Mouse (Mus musculus): ENCODE measurements around the gene Map3k4. TPM values are rescaled to one million over a fixed set of nuclear protein-coding genes. Genes with fewer than 3 reads are reported as not detected.

Gene Map3k4
- polyA plus RNA-seq, 1 experiment: 19.6 TPM

GRCm38 (mm10) chr17:12337156-12337555, 18.6 kb upstream of the Map3k4 start:
- H3ac ChIP-seq (ENCODE audit: control insufficient read depth, insufficient read length): no peak overlapping the region
- no peaks in the 10 kb centered on the region for H3K27me3 ChIP-seq (ENCODE audit: control insufficient read depth, insufficient read depth, insufficient read length)
- H3K4me2 ChIP-seq (ENCODE audit: low read depth): no peak overlapping the region
- H3K4me3 ChIP-seq: no peak overlapping the region
- H3K36me3 ChIP-seq (ENCODE audit: control insufficient read depth, insufficient read depth): no peaks in the 10 kb centered on the region
- TF ChIP-seq SRF (IDR thresholded peaks at IDR 0.05; ENCODE audit: control insufficient read depth, insufficient read length, low read depth) (no peak), POLR2AphosphoS2 (IDR thresholded peaks at IDR 0.05; ENCODE audit: insufficient read length, low read depth) (no peak), TCF12 (IDR thresholded peaks at IDR 0.05; ENCODE audit: insufficient read depth, poor library complexity, severe bottlenecking) (no peak), E2F4 (IDR thresholded peaks at IDR 0.05; ENCODE audit: insufficient read depth) (no peak)
- no peaks in the 10 kb centered on the region for H3K79me2 ChIP-seq (ENCODE audit: control insufficient read depth, insufficient read depth)

GRCm38 (mm10) chr17:12336073-12336868, 17.7 kb upstream of the Map3k4 start:
- Histone ChIP-seq H3K27me3 (ENCODE audit: control insufficient read depth, insufficient read depth, insufficient read length) (no peaks in the 10 kb centered on the region), H3ac (ENCODE audit: control insufficient read depth, insufficient read length) (no peak overlapping the region), H3K4me2 (ENCODE audit: low read depth) (no peak overlapping the region), H3K79me2 (ENCODE audit: control insufficient read depth, insufficient read depth) (no peaks in the 10 kb centered on the region), H3K36me3 (ENCODE audit: control insufficient read depth, insufficient read depth) (no peaks in the 10 kb centered on the region), H3K4me3 (no peak overlapping the region)
- TF ChIP-seq REST (IDR thresholded peaks at IDR 0.05; ENCODE audit: insufficient read depth, insufficient read length) (no peak), MYOD1 (IDR thresholded peaks at IDR 0.05; ENCODE audit: control insufficient read depth in 1 of 3, insufficient read length in 2 of 3, low read depth in 2 of 3) (no peak), SRF (IDR thresholded peaks at IDR 0.05; ENCODE audit: control insufficient read depth, insufficient read length, low read depth) (no peak), POLR2AphosphoS2 (IDR thresholded peaks at IDR 0.05; ENCODE audit: insufficient read length, low read depth) (no peak), MAX (IDR thresholded peaks at IDR 0.05; ENCODE audit: low read depth) (no peak), TCF3 (IDR thresholded peaks at IDR 0.05; ENCODE audit: insufficient read length, low read depth) (no peak), POLR2A (IDR thresholded peaks at IDR 0.05; ENCODE audit: insufficient read length, low read depth) (no peak)

GRCm38 (mm10) chr17:12335115-12335514, 16.5 kb upstream of the Map3k4 start:
- TF ChIP-seq TCF12 (IDR thresholded peaks at IDR 0.05; ENCODE audit: insufficient read depth, poor library complexity, severe bottlenecking): no peak
- no peak for TF ChIP-seq POLR2AphosphoS2 (IDR thresholded peaks at IDR 0.05; ENCODE audit: insufficient read length, low read depth)
- TF ChIP-seq CEBPB (IDR thresholded peaks at IDR 0.05; ENCODE audit: insufficient read depth, poor library complexity, severe bottlenecking): no peak
- TF ChIP-seq E2F4 (IDR thresholded peaks at IDR 0.05; ENCODE audit: insufficient read depth): no peak
- no peak for TF ChIP-seq USF1 (IDR thresholded peaks at IDR 0.05; ENCODE audit: low read depth)
- no peak for TF ChIP-seq MYOG (IDR thresholded peaks at IDR 0.05; ENCODE audit: control insufficient read depth in 1 of 3, insufficient read depth in 1 of 3, insufficient read length in 2 of 3, low read depth in 2 of 3)
- no peak for TF ChIP-seq POLR2A (IDR thresholded peaks at IDR 0.05; ENCODE audit: insufficient read length, low read depth)
- no peak for TF ChIP-seq MYOD1 (IDR thresholded peaks at IDR 0.05; ENCODE audit: control insufficient read depth in 1 of 3, insufficient read length in 2 of 3, low read depth in 2 of 3)
- TF ChIP-seq SRF (IDR thresholded peaks at IDR 0.05; ENCODE audit: control insufficient read depth, insufficient read length, low read depth): no peak
- TF ChIP-seq REST (IDR thresholded peaks at IDR 0.05; ENCODE audit: insufficient read depth, insufficient read length): no peak
- TF ChIP-seq MAX (IDR thresholded peaks at IDR 0.05; ENCODE audit: low read depth): no peak
- no peak for TF ChIP-seq TCF3 (IDR thresholded peaks at IDR 0.05; ENCODE audit: insufficient read length, low read depth)
- no peaks in the 10 kb centered on the region for H3K36me3 ChIP-seq (ENCODE audit: control insufficient read depth, insufficient read depth)

GRCm38 (mm10) chr17:12327847-12328518, 9.4 kb upstream of the Map3k4 start:
- Histone ChIP-seq H3K36me3 (ENCODE audit: control insufficient read depth, insufficient read depth) (no peaks in the 10 kb centered on the region), H3K27me3 (ENCODE audit: control insufficient read depth, insufficient read depth, insufficient read length) (no peaks in the 10 kb centered on the region), H3ac (ENCODE audit: control insufficient read depth, insufficient read length) (no peak overlapping the region), H3K4me2 (ENCODE audit: low read depth) (peak overlapping the region; percentile 61), H3K79me2 (ENCODE audit: control insufficient read depth, insufficient read depth) (no peaks in the 10 kb centered on the region), H3K4me3 (no peak overlapping the region)
- TF ChIP-seq MYOD1 (IDR thresholded peaks at IDR 0.05; ENCODE audit: control insufficient read depth in 1 of 3, insufficient read length in 2 of 3, low read depth in 2 of 3) (peak in 2 of 3 experiments; percentile 58 to 65), MYOG (IDR thresholded peaks at IDR 0.05; ENCODE audit: control insufficient read depth in 1 of 3, insufficient read depth in 1 of 3, insufficient read length in 2 of 3, low read depth in 2 of 3) (peak; percentile 12 to 73 (median 19)), USF1 (IDR thresholded peaks at IDR 0.05; ENCODE audit: low read depth) (peak; percentile 78), SRF (IDR thresholded peaks at IDR 0.05; ENCODE audit: control insufficient read depth, insufficient read length, low read depth) (no peak), MAX (IDR thresholded peaks at IDR 0.05; ENCODE audit: low read depth) (peak; percentile 66)

More at GRCm38 (mm10) chr17:12335115-12335514, 16.5 kb upstream of the Map3k4 start:
- H3K79me2 ChIP-seq (ENCODE audit: control insufficient read depth, insufficient read depth): no peaks in the 10 kb centered on the region
- H3K4me3 ChIP-seq: no peak overlapping the region
- H3K4me2 ChIP-seq (ENCODE audit: low read depth): no peak overlapping the region
- H3ac ChIP-seq (ENCODE audit: control insufficient read depth, insufficient read length): no peak overlapping the region
- no peaks in the 10 kb centered on the region for H3K27me3 ChIP-seq (ENCODE audit: control insufficient read depth, insufficient read depth, insufficient read length)

- H3K79me2 ChIP-seq (ENCODE audit: control insufficient read depth, insufficient read depth): peaks cover 43% of the 10 kb centered on the region
- no peaks in the 10 kb centered on the region for H3K27me3 ChIP-seq (ENCODE audit: control insufficient read depth, insufficient read depth, insufficient read length)
- H3ac ChIP-seq (ENCODE audit: control insufficient read depth, insufficient read length): no peak overlapping the region
- H3K4me3 ChIP-seq: peak overlapping the region; percentile 58
- TF ChIP-seq USF1 (IDR thresholded peaks at IDR 0.05; ENCODE audit: low read depth): no peak
- no peak for TF ChIP-seq E2F4 (IDR thresholded peaks at IDR 0.05; ENCODE audit: insufficient read depth)
- TF ChIP-seq TCF3 (IDR thresholded peaks at IDR 0.05; ENCODE audit: insufficient read length, low read depth): no peak
- no peak for TF ChIP-seq SRF (IDR thresholded peaks at IDR 0.05; ENCODE audit: control insufficient read depth, insufficient read length, low read depth)
- no peak for TF ChIP-seq MYOG (IDR thresholded peaks at IDR 0.05; ENCODE audit: control insufficient read depth in 1 of 3, insufficient read depth in 1 of 3, insufficient read length in 2 of 3, low read depth in 2 of 3)
- TF ChIP-seq REST (IDR thresholded peaks at IDR 0.05; ENCODE audit: insufficient read depth, insufficient read length): no peak
- no peak for TF ChIP-seq MYOD1 (IDR thresholded peaks at IDR 0.05; ENCODE audit: control insufficient read depth in 1 of 3, insufficient read length in 2 of 3, low read depth in 2 of 3)
- no peak for TF ChIP-seq POLR2AphosphoS2 (IDR thresholded peaks at IDR 0.05; ENCODE audit: insufficient read length, low read depth)
- TF ChIP-seq CEBPB (IDR thresholded peaks at IDR 0.05; ENCODE audit: insufficient read depth, poor library complexity, severe bottlenecking): no peak
- no peak for TF ChIP-seq POLR2A (IDR thresholded peaks at IDR 0.05; ENCODE audit: insufficient read length, low read depth)
- TF ChIP-seq MAX (IDR thresholded peaks at IDR 0.05; ENCODE audit: low read depth): no peak
- no peak for TF ChIP-seq TCF12 (IDR thresholded peaks at IDR 0.05; ENCODE audit: insufficient read depth, poor library complexity, severe bottlenecking)
- no peaks in the 10 kb centered on the region for H3K36me3 ChIP-seq (ENCODE audit: control insufficient read depth, insufficient read depth)
- H3K4me2 ChIP-seq (ENCODE audit: low read depth): peak overlapping the region; percentile 87
Observed at GRCm38 (mm10) chr17:12319786-12320185, 1.2 kb upstream of the Map3k4 start.

Measured in myocyte (in vitro differentiated cells).